Mouse (Mus musculus) ovary, postnatal 14 days (tissue): ENCODE results near the gene Gpr183.

ENCODE experiments used
- DNase-seq: peaks from one replicate; pipeline ENCODE4 v3.0.0; 2022; ENCODE audit warnings: low spot score

The Gpr183 gene

GRCm38 (mm10) chr14:121964990-121965389, at the start of gene Gpr183:
Gene Gpr183, minus strand, starts transcription at chr14:121965195.
- no peak for DNase-seq

- DNase-seq: no peak
Measured at GRCm38 (mm10) chr14:122013417-122013951, 48.5 kb upstream of the Gpr183 start.

- no peak for DNase-seq
Measured at GRCm38 (mm10) chr14:122012814-122013213, 47.8 kb upstream of the Gpr183 start.

GRCm38 (mm10) chr14:122012193-122012592, 47.2 kb upstream of the Gpr183 start:
- no peak for DNase-seq

GRCm38 (mm10) chr14:122011768-122012167, 46.8 kb upstream of the Gpr183 start:
- DNase-seq: no peak

GRCm38 (mm10) chr14:122010301-122010700, 45.3 kb upstream of the Gpr183 start:
- no peak for DNase-seq

- no peak for DNase-seq
Measured at GRCm38 (mm10) chr14:122009502-122009901, 44.5 kb upstream of the Gpr183 start.

- DNase-seq: no peak
Measured at GRCm38 (mm10) chr14:122008261-122008660, 43.3 kb upstream of the Gpr183 start.

GRCm38 (mm10) chr14:122003812-122004211, 38.8 kb upstream of the Gpr183 start:
- no peak for DNase-seq

GRCm38 (mm10) chr14:122002224-122002623, 37.2 kb upstream of the Gpr183 start:
- DNase-seq: no peak

GRCm38 (mm10) chr14:122000346-122001105, 35.5 kb upstream of the Gpr183 start:
- no peak for DNase-seq

GRCm38 (mm10) chr14:121999455-121999854, 34.5 kb upstream of the Gpr183 start:
- DNase-seq: no peak

GRCm38 (mm10) chr14:121996786-121997185, 31.8 kb upstream of the Gpr183 start:
- no peak for DNase-seq

- DNase-seq: no peak
Measured at GRCm38 (mm10) chr14:121995557-121995870, 30.5 kb upstream of the Gpr183 start.

- DNase-seq: no peak
Measured at GRCm38 (mm10) chr14:121994846-121995556, 30.0 kb upstream of the Gpr183 start.

GRCm38 (mm10) chr14:121994171-121994700, 29.2 kb upstream of the Gpr183 start:
- DNase-seq: no peak

- no peak for DNase-seq
Measured at GRCm38 (mm10) chr14:121993616-121994015, 28.6 kb upstream of the Gpr183 start.

- DNase-seq: no peak
Measured at GRCm38 (mm10) chr14:121992395-121993280, 27.6 kb upstream of the Gpr183 start.

GRCm38 (mm10) chr14:121991921-121992320, 26.9 kb upstream of the Gpr183 start:
- DNase-seq: no peak

GRCm38 (mm10) chr14:121990897-121991296, 25.9 kb upstream of the Gpr183 start:
- no peak for DNase-seq

- no peak for DNase-seq
Measured at GRCm38 (mm10) chr14:121989869-121990268, 24.9 kb upstream of the Gpr183 start.

- no peak for DNase-seq
Measured at GRCm38 (mm10) chr14:121989331-121989730, 24.3 kb upstream of the Gpr183 start.
